Mouse (Mus musculus) B cell, adult 2 months (primary cell): ENCODE measurements around the gene Gm28845.
A peak's percentile ranks its signal among the peaks of the same experiment; 100 is the strongest.

Experiments
- DNase-seq, 2 experiments: peaks; one replicate each; pipeline ENCODE4 v3.0.0; 2022

The Gm28845 gene

DNA sequence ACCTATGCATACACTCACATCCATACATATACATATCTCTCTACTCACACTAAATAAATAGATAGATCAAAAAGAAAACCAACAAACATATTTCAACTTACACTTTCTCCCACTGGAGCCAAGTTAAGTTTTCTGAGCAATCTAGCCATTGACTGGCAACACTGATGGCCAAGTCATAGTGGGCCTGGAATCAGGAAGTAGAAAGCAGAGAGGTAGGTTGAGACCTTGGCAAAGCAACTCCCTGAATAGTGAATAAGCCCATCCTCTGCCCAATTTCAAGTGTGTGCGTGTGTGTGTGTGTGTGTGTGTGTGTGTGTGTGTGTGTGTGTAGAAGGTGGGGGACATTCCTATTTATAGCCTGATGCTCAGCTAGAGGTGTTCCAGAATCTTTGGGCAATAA, at the start of gene Gm28845:
Gene Gm28845 (minus strand): TSS at position 121 of the 400 bp plus-strand sequence.
- DNase-seq: no peak

DNA sequence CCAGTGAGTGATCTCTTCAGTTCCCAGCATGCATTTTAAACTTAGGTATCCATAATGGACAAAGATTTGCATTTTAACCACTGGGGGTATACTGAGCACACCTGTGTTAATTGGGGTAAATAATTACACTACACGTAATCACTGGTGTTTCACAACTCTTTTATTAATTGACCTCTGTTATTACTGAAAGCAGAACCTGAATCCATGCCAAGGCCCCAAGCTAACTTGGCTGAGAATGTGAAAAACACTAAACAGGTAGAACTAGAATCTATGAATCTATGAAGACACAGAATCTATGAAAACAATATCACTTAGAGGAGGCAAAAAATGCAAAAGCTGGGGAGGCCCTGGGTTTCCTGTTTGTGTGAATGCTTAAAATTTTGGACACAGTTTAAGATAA, 48.1 kb upstream of the Gm28845 start:
- DNase-seq: no peak

DNA sequence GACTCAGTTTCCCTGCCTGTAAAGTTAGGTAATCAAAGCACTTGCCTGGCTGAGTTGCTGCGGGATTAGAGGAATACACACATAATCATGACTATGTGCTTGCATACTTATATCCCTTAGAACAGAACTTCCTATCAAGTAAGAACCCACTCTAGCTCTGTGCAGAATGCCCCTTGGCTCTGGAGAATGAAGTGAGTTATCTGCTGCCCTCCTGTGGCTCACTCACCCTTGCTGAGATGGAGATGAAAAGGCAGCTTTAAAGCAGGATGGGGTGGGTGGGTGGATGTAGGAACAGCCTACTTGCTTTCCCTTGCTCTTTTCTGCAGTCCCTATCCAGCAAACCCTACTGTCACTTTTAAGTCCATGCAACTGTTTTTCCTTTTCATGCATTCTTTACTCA, 42.9 kb upstream of the Gm28845 start:
- no peak for DNase-seq

DNA sequence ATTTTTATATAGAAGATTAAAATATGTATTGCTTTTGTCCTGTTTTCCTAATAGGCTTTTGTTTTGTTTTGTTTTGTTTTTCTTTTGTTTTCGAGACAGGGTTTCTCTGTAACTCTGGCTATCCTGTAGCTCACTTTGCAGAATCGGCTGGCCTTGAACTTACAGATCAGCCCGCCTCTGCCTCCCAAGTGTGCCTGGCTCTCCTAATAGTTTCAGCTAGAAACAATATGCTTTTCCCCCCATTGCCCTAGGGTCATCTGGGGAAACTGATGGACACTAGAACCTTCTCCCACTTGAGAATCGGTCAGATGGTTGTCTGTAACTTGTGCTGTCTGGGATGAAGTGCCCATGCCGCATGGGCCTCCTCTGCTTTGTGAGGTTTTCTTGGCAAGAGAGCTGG, 36.8 kb upstream of the Gm28845 start:
- DNase-seq: no peak

DNA sequence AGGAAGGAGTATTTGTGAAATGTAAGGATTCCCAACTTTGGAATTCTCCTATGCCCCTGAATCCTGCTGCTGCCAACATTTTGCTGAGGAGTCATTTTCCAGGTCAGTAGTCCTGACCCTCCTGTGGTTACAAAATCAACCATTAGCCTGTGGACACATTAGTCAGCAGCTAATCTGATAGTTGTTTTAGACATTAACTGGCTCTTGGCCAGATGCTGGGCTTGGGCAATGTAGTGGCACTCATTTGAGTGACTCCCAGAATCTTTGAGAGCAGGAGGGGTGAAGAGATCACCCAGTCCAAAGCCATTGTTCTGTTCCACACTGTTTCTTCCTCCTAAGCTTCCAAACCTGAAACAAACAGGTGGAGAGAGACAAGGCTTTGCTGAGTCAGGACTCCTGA, 35.5 kb upstream of the Gm28845 start:
- DNase-seq: no peak

DNA sequence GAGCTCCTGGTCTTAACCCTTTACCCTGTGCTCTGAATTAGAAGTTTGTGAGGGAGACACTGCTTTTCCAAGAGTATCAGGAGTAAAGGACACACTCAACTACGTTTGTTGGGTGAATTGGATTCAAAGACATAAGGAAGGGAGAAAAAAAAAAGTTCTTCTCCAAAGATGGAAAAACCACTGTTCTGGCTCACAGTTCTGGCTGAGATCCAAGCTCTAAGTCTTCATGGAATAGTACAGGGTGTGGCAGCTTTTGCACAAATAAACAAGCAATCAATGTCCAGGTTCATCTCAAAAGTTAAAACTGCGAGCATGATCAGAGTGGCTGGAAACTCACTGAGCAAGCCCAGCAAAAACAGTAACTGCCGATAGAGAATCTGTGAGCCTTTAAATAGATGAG, 28.6 kb upstream of the Gm28845 start:
- no peak for DNase-seq

DNA sequence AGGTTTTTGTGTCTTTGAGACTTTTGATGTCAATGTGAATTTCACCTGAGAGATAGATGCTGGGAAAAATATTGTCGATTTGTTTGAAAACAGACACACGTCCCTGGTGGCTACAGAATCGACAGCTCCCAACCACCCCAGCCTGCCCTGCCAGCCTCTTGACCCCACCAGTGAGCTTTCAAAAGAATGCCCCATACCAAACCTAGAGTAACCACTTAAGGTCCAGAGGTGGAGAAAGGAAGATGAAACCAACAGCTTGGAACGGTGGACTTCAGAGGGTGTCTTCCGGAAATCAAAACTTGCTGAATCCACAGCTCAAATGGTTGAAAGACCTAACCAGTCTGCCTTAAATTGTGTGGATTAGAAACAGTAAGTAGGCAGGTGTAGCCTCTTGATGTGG, 28.0 kb upstream of the Gm28845 start:
- DNase-seq: no peak

DNA sequence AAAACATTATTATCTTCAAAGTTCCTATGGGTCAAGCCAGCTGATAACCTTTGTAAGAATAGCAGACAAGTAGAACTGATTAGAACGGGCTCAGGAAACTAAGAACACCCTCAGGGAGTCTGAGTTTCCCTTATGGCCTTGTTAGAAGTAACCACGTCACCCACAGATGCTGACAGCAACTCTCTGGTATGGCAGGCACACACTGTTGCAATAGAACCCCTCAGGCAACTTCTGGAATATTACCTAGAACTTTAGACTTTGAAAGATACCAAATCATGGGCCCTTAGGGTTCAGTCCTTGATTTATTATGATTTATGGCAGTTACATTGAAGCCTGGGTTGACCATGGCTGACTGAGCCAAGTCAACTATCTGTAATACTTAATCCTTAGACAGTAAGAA, 27.2 kb upstream of the Gm28845 start:
- no peak for DNase-seq

DNA sequence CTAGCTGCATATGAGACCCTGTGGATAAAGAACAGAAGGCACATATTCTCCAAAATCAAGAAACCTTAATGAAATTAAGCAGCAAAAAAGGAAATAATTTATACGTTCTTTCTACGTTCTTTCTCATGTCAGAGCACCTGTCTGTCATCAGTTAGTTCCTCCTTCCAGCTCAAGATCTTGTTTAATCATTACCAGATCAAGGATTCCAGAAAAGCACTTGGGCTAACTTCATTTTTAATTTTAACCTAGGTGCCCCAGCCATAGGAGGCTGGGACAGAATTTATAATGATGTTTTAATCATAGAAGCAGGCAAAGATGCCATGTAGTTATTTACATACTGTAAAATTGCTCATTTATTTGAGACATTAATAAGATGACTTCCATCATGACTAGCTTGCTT, 25.4 kb upstream of the Gm28845 start:
- no peak for DNase-seq

DNA sequence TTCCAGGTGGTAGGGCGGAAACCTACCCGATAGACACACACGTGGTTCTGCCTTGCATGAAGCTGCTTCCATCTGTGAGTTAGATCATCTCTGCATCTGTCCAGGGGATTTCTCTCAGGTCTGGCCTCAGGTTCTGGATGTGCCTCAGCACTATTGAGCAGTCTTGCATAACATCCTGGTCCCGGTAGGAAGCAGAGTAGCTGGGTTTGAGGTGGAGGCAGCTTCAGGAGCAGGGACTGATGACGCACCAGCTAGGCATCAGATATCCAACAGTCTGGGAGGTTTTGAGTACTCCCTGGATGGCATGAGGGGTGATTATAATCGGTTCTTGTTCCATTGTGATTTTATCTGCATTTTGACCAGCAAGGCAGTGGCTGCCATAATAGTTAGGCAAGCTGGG, 18.2 kb upstream of the Gm28845 start:
- DNase-seq: no peak

DNA sequence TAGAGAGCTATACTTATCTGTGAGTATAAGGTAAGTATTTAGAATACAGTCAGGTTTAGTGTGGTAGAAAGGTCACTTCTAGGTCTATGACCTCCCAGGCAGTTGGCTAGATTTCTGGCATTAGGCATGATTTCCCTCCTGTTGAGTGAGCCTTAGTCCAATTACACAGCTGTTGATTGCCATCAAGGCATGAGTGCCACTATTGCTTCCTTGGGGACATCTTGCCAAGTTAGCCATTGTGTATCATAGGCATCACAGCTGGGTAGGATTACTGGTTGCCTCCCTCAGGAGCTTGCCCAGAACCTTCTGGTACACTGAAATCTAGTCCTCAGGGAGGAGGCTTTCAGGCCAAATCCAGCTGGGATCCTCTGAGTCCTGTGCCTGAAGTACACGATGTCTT, 13.5 kb upstream of the Gm28845 start:
- DNase-seq: no peak

DNA sequence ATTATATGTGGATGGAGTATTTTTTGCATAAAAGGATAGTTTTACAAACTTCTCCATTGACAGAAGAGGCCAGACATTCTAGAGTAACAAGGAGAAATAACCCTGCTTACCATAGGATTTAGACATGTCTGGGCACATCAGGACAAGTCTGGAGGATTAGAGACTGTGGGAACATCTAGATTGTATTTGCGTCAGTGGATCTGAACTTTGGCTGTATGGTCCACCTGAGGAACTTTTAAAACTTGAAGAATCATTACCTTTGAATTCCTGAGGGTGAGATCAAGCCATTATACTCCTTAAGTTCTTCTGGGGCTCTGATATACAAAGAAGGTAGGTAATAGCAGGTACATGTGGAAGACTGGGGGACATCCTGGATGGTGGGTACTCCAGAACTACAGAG, 12.3 kb upstream of the Gm28845 start:
- DNase-seq: no peak

DNA sequence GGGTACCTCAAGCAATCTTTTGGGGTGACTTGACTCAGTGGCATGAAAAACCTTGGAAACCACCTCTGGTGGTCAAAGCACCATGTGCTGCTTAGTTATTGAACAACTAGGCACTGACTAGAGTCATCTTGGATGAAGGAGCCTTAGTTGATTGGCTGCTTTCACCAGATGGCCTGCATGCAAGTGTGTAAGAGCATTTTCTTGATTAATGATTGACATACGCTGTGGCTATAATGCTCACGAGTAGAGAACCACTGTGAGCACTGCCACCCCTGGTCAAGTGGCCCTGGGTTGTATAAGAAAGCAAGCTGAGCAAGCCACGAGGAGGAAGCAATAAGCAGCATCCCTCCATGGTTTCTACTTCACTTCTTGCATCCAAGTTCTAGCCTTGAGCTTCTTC, 10.9 kb upstream of the Gm28845 start:
- no peak for DNase-seq

DNA sequence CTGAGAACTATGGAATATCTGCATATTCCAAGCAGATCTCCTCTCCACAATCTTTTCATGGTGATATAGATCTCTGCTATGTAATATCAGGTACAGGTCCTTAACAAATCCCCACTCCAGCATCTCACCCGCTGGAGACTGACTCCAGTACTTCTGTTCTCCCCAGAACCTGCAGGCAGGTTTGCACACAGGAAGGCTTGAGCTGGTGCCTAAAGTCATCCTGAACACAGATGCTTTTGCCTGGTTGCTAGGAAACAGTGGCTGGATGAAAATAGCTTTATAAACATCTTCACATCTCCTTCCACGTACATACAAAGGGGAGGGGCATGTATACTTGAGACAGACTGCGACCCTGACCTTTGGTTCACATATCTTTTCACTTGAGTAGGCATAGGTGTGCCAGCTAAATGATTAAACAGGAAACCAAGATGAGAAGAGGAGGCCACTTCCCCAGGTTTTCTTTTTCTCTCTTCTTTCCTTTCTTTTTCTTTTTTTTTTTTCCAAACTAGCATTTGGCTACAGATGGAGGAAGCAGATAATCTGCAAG, 10.3 kb upstream of the Gm28845 start:
- DNase-seq: no peak

DNA sequence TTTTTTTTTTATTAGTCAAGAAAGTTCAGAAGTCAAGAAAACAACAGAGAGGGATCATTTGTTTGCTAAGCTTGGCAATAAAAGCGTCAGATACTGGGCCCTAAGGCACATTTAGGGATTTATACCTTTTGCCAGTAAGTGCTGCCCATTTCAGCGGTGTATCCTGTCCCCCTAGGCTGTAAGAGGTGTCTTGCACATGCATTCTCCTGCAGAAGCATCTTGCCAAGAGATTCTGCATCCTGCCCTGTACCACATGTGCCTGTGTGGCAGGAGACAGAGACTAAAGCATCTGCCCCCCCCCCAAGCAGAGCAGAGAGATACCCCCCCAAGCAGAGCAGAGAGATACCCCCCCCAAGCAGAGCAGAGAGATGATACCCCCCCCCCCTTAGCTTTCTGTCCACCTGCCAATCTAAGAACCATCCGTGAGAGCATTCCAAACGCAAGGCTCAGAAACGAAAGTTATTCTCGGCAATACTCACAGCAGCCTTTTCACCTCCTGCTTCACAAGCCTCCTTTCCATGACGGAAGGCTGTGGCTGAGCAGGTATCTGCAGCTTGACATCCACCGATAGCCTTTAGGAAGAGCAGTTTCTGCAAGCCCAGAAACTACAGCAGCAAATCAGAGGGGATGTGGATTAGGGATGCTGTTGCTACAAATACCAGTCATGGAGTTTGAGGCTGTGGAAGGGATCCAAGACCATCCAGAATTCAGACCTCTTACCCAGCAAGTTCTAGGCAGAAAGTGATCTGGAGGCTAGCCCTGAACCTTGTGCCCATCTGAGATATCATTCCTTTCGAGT, 3.4 kb upstream of the Gm28845 start, which contains the start of gene D630023F18Rik:
Gene D630023F18Rik (minus strand): TSS at position 641 of the 799 bp plus-strand sequence.
- DNase-seq: no peak

DNA sequence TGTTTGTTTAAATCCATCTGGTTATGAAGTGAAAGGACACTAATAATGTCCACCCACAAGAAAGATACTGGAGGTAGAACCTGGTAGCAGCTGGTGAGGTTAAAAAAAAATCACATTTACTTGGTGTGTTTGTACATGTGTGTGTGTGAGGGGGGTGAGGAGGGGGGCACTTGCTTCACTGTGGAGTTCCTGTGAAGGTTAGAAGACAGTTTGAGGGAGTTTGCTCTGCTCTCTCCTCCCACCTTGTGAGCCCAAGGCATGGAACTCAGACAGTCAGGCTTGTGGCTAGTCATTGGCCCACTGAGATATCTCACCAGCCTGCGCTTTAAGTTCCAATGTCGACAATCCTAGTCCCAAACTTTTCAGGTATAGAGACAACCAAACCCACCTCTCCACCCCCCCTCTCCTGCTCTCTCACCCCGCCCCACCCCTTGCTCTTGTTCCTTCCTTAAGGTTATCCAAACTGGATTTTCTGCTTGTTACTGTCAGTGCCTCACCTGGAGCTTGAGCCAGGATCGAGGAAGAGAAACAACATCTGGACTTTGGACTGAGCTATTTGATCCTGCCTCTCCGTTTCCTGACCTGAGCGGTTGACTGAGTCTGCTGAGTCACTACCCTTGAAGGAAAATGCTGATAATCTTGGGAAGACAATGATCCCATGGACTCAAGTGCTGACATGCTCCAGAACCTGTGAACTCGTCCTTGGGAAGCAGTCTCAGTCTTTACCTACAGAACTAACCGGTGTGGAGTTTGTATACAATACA, 1.0 kb downstream of the Gm28845 start:
- DNase-seq: no peak

DNA sequence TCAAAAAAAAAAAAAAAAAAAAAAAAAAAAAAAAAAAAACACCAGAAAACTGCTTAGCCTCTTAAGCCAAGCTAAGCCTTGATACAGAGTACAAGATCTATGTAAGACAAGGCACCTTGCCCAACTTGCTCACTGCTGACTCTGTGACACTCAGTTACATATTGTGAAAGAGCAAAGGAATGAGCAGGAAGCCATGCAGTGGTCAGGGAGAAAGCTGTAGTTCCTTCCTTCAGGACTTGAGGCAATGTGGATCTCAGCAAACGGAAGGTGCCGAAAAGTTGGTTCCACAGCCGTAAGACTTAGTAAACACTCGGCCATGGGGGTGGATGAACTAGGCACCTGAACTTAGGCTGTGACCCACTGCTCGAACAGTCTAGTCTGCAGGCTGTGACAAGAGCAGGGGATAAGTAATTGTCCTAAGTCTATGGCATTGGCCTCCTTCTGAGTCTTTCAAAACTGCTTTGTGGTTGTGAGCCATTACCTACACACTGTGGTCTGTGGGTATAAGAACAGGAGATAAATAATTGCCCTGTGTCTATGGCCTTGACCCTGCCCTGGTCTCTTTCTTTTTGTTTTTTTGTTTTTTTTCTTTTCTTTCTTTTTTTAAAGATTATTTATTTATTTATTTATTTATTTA, 5.7 kb downstream of the Gm28845 start:
- DNase-seq: no peak

DNA sequence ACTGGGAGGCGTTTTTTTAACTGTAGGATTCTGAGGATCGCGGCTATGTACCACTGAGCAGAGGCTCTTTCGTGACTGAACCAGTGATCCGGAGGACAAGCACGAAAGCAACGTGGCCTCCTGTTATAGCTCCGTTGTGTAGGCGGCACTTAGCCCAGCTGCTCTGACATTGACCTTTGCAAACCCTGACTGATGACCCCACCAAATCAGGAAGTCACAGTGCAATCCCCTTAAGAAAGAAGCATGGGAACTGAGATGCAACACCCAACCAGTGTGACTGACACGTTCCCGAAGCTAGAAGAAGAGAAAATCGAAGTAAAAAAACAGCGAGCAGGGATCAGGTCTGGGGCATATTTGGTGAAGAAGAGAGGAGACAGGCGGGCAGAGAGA, 6.6 kb downstream of the Gm28845 start:
- no peak for DNase-seq

DNA sequence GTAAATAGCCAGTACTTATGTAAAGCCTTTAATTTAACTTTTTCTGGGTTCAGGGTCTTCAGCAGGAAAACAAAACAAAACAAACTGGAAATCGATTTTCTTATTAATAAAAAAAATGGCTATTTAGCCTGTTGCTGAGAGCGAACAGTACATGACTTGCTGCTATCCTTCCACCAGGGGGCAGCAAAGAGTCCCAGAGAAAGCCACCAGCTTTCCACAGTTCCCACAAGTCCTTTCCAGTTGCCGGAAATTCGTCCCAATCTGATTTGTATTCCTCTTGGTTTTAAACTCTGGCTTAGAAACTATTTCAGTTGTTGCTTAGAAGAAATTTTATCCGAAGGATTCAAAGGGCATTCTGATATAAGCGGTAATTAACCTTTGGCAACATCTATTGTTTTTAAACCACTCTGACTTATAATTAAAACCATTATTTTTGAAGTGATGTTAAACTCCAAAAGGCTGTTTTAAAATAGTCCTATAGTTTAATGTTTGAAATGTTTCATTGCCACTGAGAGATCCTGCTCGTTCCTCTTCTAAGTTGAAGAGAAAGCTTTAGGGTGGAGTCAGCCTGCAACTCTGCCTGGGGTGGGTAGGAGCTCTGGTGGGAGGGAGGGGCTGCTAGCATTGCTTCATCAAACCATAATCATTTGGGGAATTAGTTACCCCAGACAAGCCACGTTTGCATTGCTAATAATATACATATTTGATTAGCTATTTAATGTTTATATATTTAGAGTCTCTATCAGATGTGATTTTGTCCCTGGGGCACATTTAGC, 7.1 kb downstream of the Gm28845 start:
- DNase-seq: peak; percentile 59 to 62

DNA sequence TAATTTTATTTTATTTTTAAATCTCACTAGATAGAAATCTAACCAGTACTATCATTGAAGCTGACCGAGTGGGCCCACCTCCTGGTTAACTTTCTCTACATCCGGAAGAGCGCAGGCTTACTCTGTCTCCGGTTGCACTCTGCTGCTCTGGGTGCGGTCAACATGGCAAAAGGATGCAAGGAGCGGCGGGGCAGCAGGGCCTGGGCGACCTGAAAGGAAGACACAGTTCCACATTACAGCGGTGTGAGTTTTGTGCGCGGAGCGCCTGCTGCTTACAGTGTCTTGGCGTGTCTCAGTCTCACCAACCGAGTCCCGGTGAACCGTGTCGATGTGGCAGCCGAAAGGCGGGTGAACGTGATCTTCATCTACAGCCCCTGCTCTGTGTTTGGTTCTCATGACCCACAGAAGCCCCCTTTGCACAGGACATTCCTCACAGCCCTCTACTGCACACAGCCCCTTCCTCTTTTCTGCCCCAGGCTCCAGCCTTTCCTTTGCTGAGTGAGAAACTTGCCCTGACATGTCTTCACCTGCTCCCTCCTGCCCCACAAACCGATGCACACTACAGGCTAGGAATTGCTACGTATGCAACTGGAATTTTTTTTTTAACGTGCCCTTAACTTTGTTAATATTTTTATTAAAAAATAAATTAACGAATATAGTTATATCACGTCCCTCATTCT, 9.5 kb downstream of the Gm28845 start:
- DNase-seq: no peak

DNA sequence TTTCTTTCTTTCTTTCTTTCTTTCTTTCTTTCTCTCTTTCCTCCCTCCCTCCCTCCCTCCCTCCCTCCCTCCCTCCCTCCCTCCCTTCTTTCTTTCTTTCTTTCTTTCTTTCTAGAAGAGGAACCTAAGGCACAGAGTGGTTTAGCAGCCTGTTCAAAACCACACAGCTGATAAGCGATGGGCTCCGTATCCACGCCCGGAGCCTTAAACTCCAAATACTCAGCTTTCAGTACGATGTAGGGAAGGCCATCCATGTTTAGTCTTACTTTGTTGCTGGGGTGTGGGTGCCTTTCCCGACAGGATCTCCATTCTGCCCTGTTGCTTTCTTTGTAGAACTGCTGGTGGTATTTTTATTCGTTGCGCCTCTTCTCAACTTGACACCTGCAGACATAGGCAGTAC, 10.2 kb downstream of the Gm28845 start:
- DNase-seq: no peak

DNA sequence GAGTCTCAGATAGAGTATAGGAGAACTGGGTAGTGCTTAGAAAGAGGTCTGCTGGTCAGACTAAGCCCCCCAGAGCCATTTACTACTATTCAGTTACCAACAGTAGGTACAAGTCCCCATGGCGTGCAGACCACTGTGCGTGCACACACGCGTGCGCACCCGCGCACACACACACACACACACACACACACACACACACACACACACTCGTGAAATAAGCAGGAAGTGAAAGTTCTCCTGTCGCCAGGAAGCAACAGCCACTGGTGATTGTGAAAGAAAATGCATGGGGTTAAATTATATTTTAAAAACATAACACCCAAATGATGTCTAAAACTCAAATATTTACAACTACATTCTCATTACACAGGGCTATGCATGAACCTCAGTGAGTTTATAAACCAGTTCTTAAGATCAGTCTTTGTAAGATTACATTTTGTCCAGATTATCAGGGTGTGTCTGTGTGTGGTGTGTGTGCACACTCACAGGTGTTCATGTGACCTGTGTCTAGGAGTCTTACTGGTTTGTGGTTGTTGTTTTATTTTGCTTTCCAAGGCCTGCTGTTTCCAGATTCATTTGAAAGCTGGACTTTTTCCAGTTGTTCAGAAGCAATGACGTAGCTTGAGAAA, 11.6 kb downstream of the Gm28845 start:
- no peak for DNase-seq
